Mouse (Mus musculus): ENCODE measurements at regions not wholly inside any gene's neighbourhood (a gene's known extent, or its start where the extent isn't known, plus 50 kb on each side); places are given as distances from the start of the nearest gene placed in this dataset.
A peak's percentile ranks its signal among the peaks of the same experiment; 100 is the strongest.

- no peak for ATAC-seq (replicated peaks)
- no peaks in the 10 kb centered on the region for H3K9me3 ChIP-seq
- 0 out of 2 replicates have a peak, but pooled peaks cover 5% of the 10 kb centered on the region for H3K27me3 ChIP-seq (replicated peaks)
- no peaks in the 10 kb centered on the region for H3K36me3 ChIP-seq (replicated peaks)
- H3K4me1 ChIP-seq, result peaks cover 14% of the 10 kb centered on the region
- no peak overlapping the region for H3K9ac ChIP-seq
- 14% methylated on average over 13 of the region's 13 CpGs for WGBS
- no peak overlapping the region for H3K27ac ChIP-seq
- H3K4me2 ChIP-seq, result peak overlapping the region; percentile 16; the same call in 1 of the 2 replicates
- no peak overlapping the region for H3K4me3 ChIP-seq
Measured at GRCm38 (mm10) chr4:131100796-131101156, 156.6 kb downstream of the Matn1 start.

GRCm38 (mm10) chr4:131102163-131102562, 158.0 kb downstream of the Matn1 start:
- Histone ChIP-seq H3K9ac (no peak overlapping the region), H3K27me3 (replicated peaks) (0 out of 2 replicates have a peak, but pooled peaks cover 5% of the 10 kb centered on the region), H3K4me2 (no peak overlapping the region), H3K4me3 (no peak overlapping the region), H3K27ac (no peak overlapping the region), H3K36me3 (replicated peaks) (no peaks in the 10 kb centered on the region), H3K4me1 (peaks cover 11% of the 10 kb centered on the region), H3K9me3 (no peaks in the 10 kb centered on the region)
- WGBS, result 85% methylated on average over 4 of the region's 4 CpGs
- ATAC-seq (replicated peaks), result no peak

GRCm38 (mm10) chr4:131107127-131107857, 163.1 kb downstream of the Matn1 start:
- no peaks in the 10 kb centered on the region for H3K9me3 ChIP-seq
- H3K27ac ChIP-seq, result no peak overlapping the region
- ATAC-seq (replicated peaks), result no peak
- H3K4me3 ChIP-seq, result no peak overlapping the region
- no peak overlapping the region for H3K4me2 ChIP-seq
- 0 out of 2 replicates have a peak, but pooled peaks cover 5% of the 10 kb centered on the region for H3K27me3 ChIP-seq (replicated peaks)
- peaks cover 11% of the 10 kb centered on the region for H3K4me1 ChIP-seq
- H3K9ac ChIP-seq, result no peak overlapping the region
- H3K36me3 ChIP-seq (replicated peaks), result no peaks in the 10 kb centered on the region
- 42% methylated on average over 13 of the region's 13 CpGs for WGBS

- H3K4me1 ChIP-seq, result peaks cover 9% of the 10 kb centered on the region
- H3K4me3 ChIP-seq, result no peak overlapping the region
- 62% methylated on average over 6 of the region's 6 CpGs for WGBS
- no peaks in the 10 kb centered on the region for H3K27me3 ChIP-seq (replicated peaks)
- no peak overlapping the region for H3K9ac ChIP-seq
- no peak overlapping the region for H3K4me2 ChIP-seq
- no peak for ATAC-seq (replicated peaks)
- no peak overlapping the region for H3K27ac ChIP-seq
- H3K9me3 ChIP-seq, result no peaks in the 10 kb centered on the region
- H3K36me3 ChIP-seq (replicated peaks), result no peaks in the 10 kb centered on the region
Measured at GRCm38 (mm10) chr4:131112536-131112935, 168.4 kb downstream of the Matn1 start.

GRCm38 (mm10) chr4:131113727-131114303, 169.6 kb downstream of the Matn1 start:
- no peaks in the 10 kb centered on the region for H3K36me3 ChIP-seq (replicated peaks)
- no peak overlapping the region for H3K4me3 ChIP-seq
- peak overlapping the region; percentile 39; the same call in 1 of the 2 replicates for H3K27ac ChIP-seq
- no peak overlapping the region for H3K9ac ChIP-seq
- peaks cover 5% of the 10 kb centered on the region; the same call in 1 of the 2 replicates for H3K4me1 ChIP-seq
- no peak overlapping the region for H3K4me2 ChIP-seq
- no peaks in the 10 kb centered on the region for H3K9me3 ChIP-seq
- WGBS, result 28% methylated on average over 10 of the region's 10 CpGs
- ATAC-seq (replicated peaks), result peak; percentile 48; the same call in 1 of the 2 replicates
- no peaks in the 10 kb centered on the region for H3K27me3 ChIP-seq (replicated peaks)

- H3K4me1 ChIP-seq, result peaks cover 5% of the 10 kb centered on the region; the same call in 1 of the 2 replicates
- H3K36me3 ChIP-seq (replicated peaks), result no peaks in the 10 kb centered on the region
- WGBS, result 17% methylated on average over 5 of the region's 5 CpGs
- H3K4me2 ChIP-seq, result no peak overlapping the region
- no peak overlapping the region for H3K27ac ChIP-seq
- H3K4me3 ChIP-seq, result no peak overlapping the region
- H3K9me3 ChIP-seq, result no peaks in the 10 kb centered on the region
- no peaks in the 10 kb centered on the region for H3K27me3 ChIP-seq (replicated peaks)
- no peak for ATAC-seq (replicated peaks)
- no peak overlapping the region for H3K9ac ChIP-seq
Measured at GRCm38 (mm10) chr4:131115247-131115646, 171.1 kb downstream of the Matn1 start.

- 54% methylated on average over 4 of the region's 4 CpGs for WGBS
- no peak for ATAC-seq (replicated peaks)
- Histone ChIP-seq H3K9ac (no peak overlapping the region), H3K27ac (no peak overlapping the region), H3K4me2 (no peak overlapping the region), H3K4me3 (no peak overlapping the region), H3K4me1 (peaks cover 4% of the 10 kb centered on the region; the same call in 1 of the 2 replicates), H3K27me3 (replicated peaks) (no peaks in the 10 kb centered on the region), H3K9me3 (no peaks in the 10 kb centered on the region), H3K36me3 (replicated peaks) (no peaks in the 10 kb centered on the region)
Measured at GRCm38 (mm10) chr4:131118586-131118985, 174.4 kb downstream of the Matn1 start.

GRCm38 (mm10) chr4:131119621-131120020, 175.4 kb downstream of the Matn1 start:
- WGBS, result 90% methylated on average over 2 of the region's 2 CpGs

GRCm38 (mm10) chr4:131120680-131121079, 176.5 kb downstream of the Matn1 start:
- Histone ChIP-seq H3K36me3 (replicated peaks) (no peaks in the 10 kb centered on the region), H3K27ac (no peak overlapping the region), H3K4me2 (no peak overlapping the region), H3K4me1 (no peaks in the 10 kb centered on the region), H3K4me3 (no peak overlapping the region), H3K27me3 (replicated peaks) (no peaks in the 10 kb centered on the region), H3K9me3 (no peaks in the 10 kb centered on the region), H3K9ac (no peak overlapping the region)
- no peak for ATAC-seq (replicated peaks)
- WGBS, result 89% methylated on average over 5 of the region's 5 CpGs

More at GRCm38 (mm10) chr4:131119621-131120020, 175.4 kb downstream of the Matn1 start:
- H3K4me3 ChIP-seq, result no peak overlapping the region
- no peaks in the 10 kb centered on the region for H3K36me3 ChIP-seq (replicated peaks)
- no peak overlapping the region for H3K27ac ChIP-seq
- no peak overlapping the region for H3K9ac ChIP-seq
- H3K4me1 ChIP-seq, result no peaks in the 10 kb centered on the region
- no peak for ATAC-seq (replicated peaks)
- H3K4me2 ChIP-seq, result no peak overlapping the region
- no peaks in the 10 kb centered on the region for H3K27me3 ChIP-seq (replicated peaks)
- no peaks in the 10 kb centered on the region for H3K9me3 ChIP-seq

- no peak overlapping the region for H3K27ac ChIP-seq
- H3K4me1 ChIP-seq, result no peaks in the 10 kb centered on the region
- 39% methylated on average over 7 of the region's 7 CpGs for WGBS
- H3K36me3 ChIP-seq (replicated peaks), result no peaks in the 10 kb centered on the region
- no peak for ATAC-seq (replicated peaks)
- no peaks in the 10 kb centered on the region; the same call in 1 of the 2 replicates for H3K27me3 ChIP-seq (replicated peaks)
- no peaks in the 10 kb centered on the region for H3K9me3 ChIP-seq
- no peak overlapping the region for H3K4me3 ChIP-seq
- H3K9ac ChIP-seq, result no peak overlapping the region
- no peak overlapping the region for H3K4me2 ChIP-seq
Measured at GRCm38 (mm10) chr4:131125975-131126374, 181.8 kb downstream of the Matn1 start.

- WGBS, result 84% methylated on average over 6 of the region's 6 CpGs
- Histone ChIP-seq H3K27me3 (replicated peaks) (no peaks in the 10 kb centered on the region; the same call in 1 of the 2 replicates), H3K9ac (no peak overlapping the region), H3K4me1 (no peaks in the 10 kb centered on the region), H3K27ac (no peak overlapping the region), H3K4me2 (no peak overlapping the region), H3K4me3 (no peak overlapping the region), H3K36me3 (replicated peaks) (no peaks in the 10 kb centered on the region), H3K9me3 (no peaks in the 10 kb centered on the region)
- ATAC-seq (replicated peaks), result no peak
Measured at GRCm38 (mm10) chr4:131126901-131127300, 182.7 kb downstream of the Matn1 start.

GRCm38 (mm10) chr4:131128646-131129045, 184.5 kb downstream of the Matn1 start:
- Histone ChIP-seq H3K27me3 (replicated peaks) (no peaks in the 10 kb centered on the region; the same call in 1 of the 2 replicates), H3K4me3 (no peak overlapping the region), H3K9me3 (no peaks in the 10 kb centered on the region), H3K4me2 (no peak overlapping the region), H3K9ac (no peak overlapping the region), H3K4me1 (no peaks in the 10 kb centered on the region), H3K27ac (no peak overlapping the region), H3K36me3 (replicated peaks) (no peaks in the 10 kb centered on the region)
- 23% methylated on average over 3 of the region's 3 CpGs for WGBS
- ATAC-seq (replicated peaks), result no peak

All from midbrain, embryonic 15.5 days (tissue).